ENCODE assay signal across 7 mouse cellular contexts in the genomic region with DNA sequence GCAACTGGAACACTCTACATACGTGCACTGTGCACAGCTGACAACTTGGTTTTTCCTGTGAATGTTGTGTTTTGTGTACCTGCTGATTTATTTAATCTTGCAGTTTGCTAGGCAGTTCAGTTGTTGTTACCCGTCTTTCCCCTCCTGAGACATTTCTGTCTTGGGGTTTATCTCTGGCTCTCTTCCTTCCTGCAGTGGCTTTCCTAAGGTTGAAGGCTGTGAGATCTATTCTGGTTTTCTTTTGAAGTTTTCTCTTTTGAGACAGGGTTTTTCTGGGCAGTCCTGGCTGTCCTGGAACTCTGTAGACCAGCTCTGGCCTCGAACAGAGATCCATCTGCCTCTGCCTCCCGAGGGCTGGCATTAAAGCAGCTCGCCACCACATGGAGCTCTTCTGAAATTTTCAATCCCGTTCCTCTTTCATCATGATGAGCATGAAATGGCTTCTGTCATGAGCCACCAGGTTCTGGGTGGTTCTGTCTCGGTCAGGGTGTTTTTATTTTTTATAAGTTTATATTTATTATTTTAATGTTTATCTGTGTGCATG. TPM values are rescaled to one million over a fixed set of nuclear protein-coding genes. Genes with fewer than 3 reads are reported as not detected.
DNase-seq lines count a peak whose midpoint lies in the region; ATAC-seq and TF ChIP-seq lines count a peak whose summit lies in the region.

No protein-coding gene starts in this region.

- H3K4me1 ChIP-seq in liver, adult 2 months (ENCODE audit: control insufficient read depth, insufficient read depth, low read length): peaks cover 46% of the 10 kb centered on the region
- H3K4me1 ChIP-seq in embryonic facial prominence, embryonic 15.5 days: peaks cover 84% of the 10 kb centered on the region
- peaks cover 32% of the 10 kb centered on the region for H3K4me1 ChIP-seq in intestine, postnatal 0 days (replicated peaks; ENCODE audit: control insufficient read depth, insufficient read depth, low read length)
- H3K4me1 ChIP-seq in neural tube, embryonic 14.5 days (ENCODE audit: control insufficient read depth, insufficient read depth, low read length): peaks cover 69% of the 10 kb centered on the region

- no peaks in the 10 kb centered on the region for H3K27me3 ChIP-seq in liver, adult 2 months (ENCODE audit: control insufficient read depth, insufficient read depth, low read length)
- H3K27me3 ChIP-seq in embryonic facial prominence, embryonic 15.5 days: no peaks in the 10 kb centered on the region
- H3K27me3 ChIP-seq in intestine, postnatal 0 days (replicated peaks; ENCODE audit: control insufficient read depth, insufficient read depth, low read length): no peaks in the 10 kb centered on the region
- H3K27me3 ChIP-seq in neural tube, embryonic 14.5 days (ENCODE audit: control insufficient read depth, insufficient read depth, low read length): no peaks in the 10 kb centered on the region

- H3K4me2 ChIP-seq in embryonic facial prominence, embryonic 15.5 days (replicated peaks): peak overlapping the region; percentile 80
- H3K4me2 ChIP-seq in intestine, postnatal 0 days (replicated peaks; ENCODE audit: low read depth): peak overlapping the region; percentile 70
- peak overlapping the region; percentile 100 for H3K4me2 ChIP-seq in neural tube, embryonic 14.5 days (ENCODE audit: low read depth, low read length)

- H3K9ac ChIP-seq in liver, adult 2 months (ENCODE audit: low read depth, low read length): no peak overlapping the region
- no peak overlapping the region for H3K9ac ChIP-seq in embryonic facial prominence, embryonic 15.5 days
- H3K9ac ChIP-seq in intestine, postnatal 0 days (ENCODE audit: low read depth, low read length): peak overlapping the region; percentile 7; the same call in 1 of the 2 replicates
- H3K9ac ChIP-seq in neural tube, embryonic 14.5 days (replicated peaks; ENCODE audit: low read depth, low read length): no peak overlapping the region; the same call in 1 of the 2 replicates

- no peak overlapping the region for H3K4me3 ChIP-seq in liver, adult 2 months (ENCODE audit: insufficient read depth, low read depth, low read length)
- H3K4me3 ChIP-seq in embryonic facial prominence, embryonic 15.5 days (replicated peaks): peak overlapping the region; percentile 77; the same call in 1 of the 2 replicates
- no peak overlapping the region for H3K4me3 ChIP-seq in intestine, postnatal 0 days (ENCODE audit: low read depth, low read length)
- H3K4me3 ChIP-seq in neural tube, embryonic 14.5 days (ENCODE audit: low read depth, low read length): no peak overlapping the region

- H3K9me3 ChIP-seq in embryonic facial prominence, embryonic 15.5 days (replicated peaks): no peaks in the 10 kb centered on the region
- H3K9me3 ChIP-seq in intestine, postnatal 0 days (ENCODE audit: control insufficient read depth): no peaks in the 10 kb centered on the region
- H3K9me3 ChIP-seq in neural tube, embryonic 14.5 days (ENCODE audit: control insufficient read depth, low read length): no peaks in the 10 kb centered on the region

- no peak for ATAC-seq in embryonic facial prominence, embryonic 15.5 days (ENCODE audit: insufficient number of reproducible peaks, low FRiP score, low TSS enrichment, low read depth)
- ATAC-seq in intestine, postnatal 0 days: no peak
- ATAC-seq in neural tube, embryonic 14.5 days (ENCODE audit: low read depth): no peak

- H3K36me3 ChIP-seq in liver, adult 2 months (ENCODE audit: control insufficient read depth, insufficient read depth, low read length): no peaks in the 10 kb centered on the region
- peaks cover 6% of the 10 kb centered on the region for H3K36me3 ChIP-seq in embryonic facial prominence, embryonic 15.5 days
- no peaks in the 10 kb centered on the region; the same call in 1 of the 2 replicates for H3K36me3 ChIP-seq in intestine, postnatal 0 days (ENCODE audit: control insufficient read depth, insufficient read depth)
- H3K36me3 ChIP-seq in neural tube, embryonic 14.5 days (ENCODE audit: control insufficient read depth, insufficient read depth, low read length): no peaks in the 10 kb centered on the region

- TF ChIP-seq CTCF in liver, adult 2 months (IDR thresholded peaks at IDR 0.05; ENCODE audit: low read depth, low read length): no peak
- TF ChIP-seq CTCF in intestine, postnatal 0 days (IDR thresholded peaks at IDR 0.05; ENCODE audit: low read depth): no peak

- H3K79me2 ChIP-seq in liver, adult 2 months (ENCODE audit: control insufficient read depth, insufficient read depth, low read length): peaks cover 51% of the 10 kb centered on the region

- WGBS in liver, adult 2 months: 31% methylated on average over 7 of the region's 7 CpGs
- WGBS in embryonic facial prominence, embryonic 15.5 days: 38% methylated on average over 7 of the region's 7 CpGs
- 49% methylated on average over 7 of the region's 7 CpGs for WGBS in intestine, postnatal 0 days
- 51% methylated on average over 7 of the region's 7 CpGs for WGBS in neural tube, embryonic 14.5 days

- no peak for TF ChIP-seq POLR2A in liver, adult 2 months (IDR thresholded peaks at IDR 0.05; ENCODE audit: extremely low read depth, insufficient read depth, low read length)

- DNase-seq in liver, adult 2 months (ENCODE audit: extremely low read depth, low read depth, low spot score): no peak
- no peak for DNase-seq in liver
- DNase-seq in gastrocnemius, postnatal 4 days (ENCODE audit: low spot score in 2 of 2): no peak
- DNase-seq in thymus, postnatal 4 days: no peak

- H3K27ac ChIP-seq in liver, adult 2 months (replicated peaks; ENCODE audit: insufficient read depth, low read depth, low read length): peak overlapping the region; percentile 69
- H3K27ac ChIP-seq in embryonic facial prominence, embryonic 15.5 days (replicated peaks): peak overlapping the region; percentile 99
- H3K27ac ChIP-seq in intestine, postnatal 0 days (ENCODE audit: low read depth, low read length): 0 out of 2 replicates have a peak overlapping the region, but pooled peaks have one; percentile 94
- H3K27ac ChIP-seq in neural tube, embryonic 14.5 days (ENCODE audit: low read depth, low read length): no peak overlapping the region

RNA-seq across cellular contexts. Expression of a gene that starts 4.2 kb away (rescaled TPM):
- 5.5 and 12.5 TPM in 2 replicates for total RNA-seq in liver, adult 2 months (2014; rRNA removed)
- 12.1 and 14.7 TPM in 2 replicates for polyA plus RNA-seq in liver, adult 2 months (2012; rRNA removed)
- 54.0 and 56.2 TPM in 2 replicates for polyA plus RNA-seq in embryonic facial prominence, embryonic 15.5 days (2015; fragmentation: Nextera tagmentation; extraction: Ambion mirVana)
- polyA plus RNA-seq in intestine, postnatal 0 days (2015; fragmentation: Nextera tagmentation; extraction: Ambion mirVana): 17.7 and 18.9 TPM in 2 replicates
- polyA plus RNA-seq in neural tube, embryonic 14.5 days (2014; fragmentation: Nextera tagmentation; extraction: Ambion mirVana): 101 and 118 TPM in 2 replicates
- total RNA-seq in gastrocnemius, postnatal 4 days (2021): 100 to 1,000 TPM; 142 to 154 TPM

RNA-seq across cellular contexts. Expression of a gene that starts 59.7 kb away (rescaled TPM):
- total RNA-seq in liver, adult 2 months (2014; rRNA removed): 0.34 and 0.37 TPM in 2 replicates
- polyA plus RNA-seq in liver, adult 2 months (2012; rRNA removed): 1.3 and 2.3 TPM in 2 replicates
- polyA plus RNA-seq in embryonic facial prominence, embryonic 15.5 days (2015; fragmentation: Nextera tagmentation; extraction: Ambion mirVana): 9.4 and 10.0 TPM in 2 replicates
- 3.1 and 3.8 TPM in 2 replicates for polyA plus RNA-seq in intestine, postnatal 0 days (2015; fragmentation: Nextera tagmentation; extraction: Ambion mirVana)
- 23.8 and 25.2 TPM in 2 replicates for polyA plus RNA-seq in neural tube, embryonic 14.5 days (2014; fragmentation: Nextera tagmentation; extraction: Ambion mirVana)
- total RNA-seq in gastrocnemius, postnatal 4 days (2021): 10 to 100 TPM; 71.5 to 76.7 TPM
